Mouse (Mus musculus): Measurements from ENCODE around the gene Gm10663.

DNA sequence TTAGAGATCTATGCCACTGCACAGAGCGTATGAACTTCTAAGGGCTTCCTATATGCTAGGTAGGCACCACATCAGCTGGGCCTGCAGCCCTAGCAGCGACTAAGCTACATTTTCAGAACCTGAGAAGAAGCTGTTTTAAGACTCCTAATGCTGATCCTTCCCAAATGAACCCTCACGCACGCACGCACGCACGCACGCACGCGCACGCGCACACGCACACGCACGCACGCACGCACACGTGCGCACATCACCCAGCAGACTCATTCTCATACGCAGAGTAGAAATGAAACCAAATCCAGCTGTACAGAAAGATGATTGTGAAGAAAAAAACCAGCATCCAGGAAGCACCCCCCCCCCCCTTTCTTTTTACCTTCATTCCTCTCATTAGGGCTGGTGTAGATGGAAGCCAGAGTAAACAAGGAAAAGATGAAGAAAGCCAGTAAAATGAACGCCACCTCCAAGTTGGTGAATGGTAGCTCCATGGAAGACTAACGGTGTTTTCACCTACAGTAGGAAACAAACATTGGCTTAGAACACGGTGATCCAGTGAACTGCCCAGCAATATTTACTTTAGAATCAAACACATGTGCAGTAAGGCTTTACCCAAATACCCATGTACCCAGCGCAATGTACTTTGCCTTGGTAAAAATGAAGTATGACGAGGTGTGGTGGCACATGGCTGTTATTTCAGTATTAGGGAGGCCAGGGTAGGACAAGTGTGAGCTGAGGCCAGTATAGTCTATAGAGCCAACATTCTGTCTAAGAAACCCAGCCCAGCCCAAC lies 33.3 kb downstream of the Gm10663 start:
- no peak for TF ChIP-seq CTCF (IDR thresholded peaks at IDR 0.05; ENCODE audit: borderline replicate concordance, extremely low read depth, insufficient read depth, insufficient read length)
- no peak for TF ChIP-seq POLR2A (IDR thresholded peaks at IDR 0.05; ENCODE audit: borderline replicate concordance, extremely low read depth, insufficient read depth, insufficient read length, poor library complexity, severe bottlenecking)

Data from brain, embryonic 14.5 days (tissue).